Mouse (Mus musculus): ENCODE measurements around the gene Alg10b.
"Not testable (repeated sequence)": the region's sequence is repeated elsewhere in the genome, so short reads cannot be mapped to it uniquely, and the experiment has no call there.

Gene Alg10b

DNA sequence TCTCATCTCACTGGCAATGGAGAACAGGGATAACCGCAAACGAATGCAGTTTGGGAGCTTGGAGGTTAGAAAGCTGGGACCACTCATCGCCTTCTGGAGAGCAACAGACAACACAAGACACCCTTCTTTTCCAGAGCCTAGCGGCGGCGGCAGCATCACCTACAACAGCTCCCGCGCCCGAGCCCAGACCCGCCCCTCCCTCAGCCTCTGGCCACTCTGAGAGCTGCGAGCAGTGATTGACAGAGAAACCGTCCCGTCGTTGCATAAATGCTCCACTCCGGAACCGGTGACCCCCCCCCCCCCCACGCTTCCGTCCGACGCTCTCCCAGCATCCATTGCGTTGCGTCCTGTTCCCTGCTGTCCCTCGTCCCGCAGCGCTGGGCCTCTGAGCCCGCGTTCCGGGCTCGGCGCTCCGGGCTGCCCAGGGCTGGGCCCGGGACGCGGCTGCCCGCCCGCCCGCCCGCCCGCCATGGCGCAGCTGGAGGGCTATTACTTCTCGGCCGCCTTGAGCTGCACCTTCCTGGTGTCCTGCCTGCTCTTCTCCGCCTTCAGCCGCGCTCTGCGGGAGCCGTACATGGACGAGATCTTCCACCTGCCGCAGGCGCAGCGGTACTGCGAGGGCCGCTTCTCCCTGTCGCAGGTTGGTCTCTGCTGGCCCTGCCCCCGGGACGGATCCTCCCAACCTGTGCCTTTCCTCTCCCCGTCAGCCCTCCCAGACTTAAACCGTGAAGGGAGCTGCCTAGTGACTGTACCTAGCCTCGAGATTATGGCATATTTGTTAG, at the start of gene Alg10b:
TSS of gene Alg10b (plus strand) at position 343 of the 782 bp plus-strand sequence.
- DNase-seq, result peak; percentile 87 to 93

DNA sequence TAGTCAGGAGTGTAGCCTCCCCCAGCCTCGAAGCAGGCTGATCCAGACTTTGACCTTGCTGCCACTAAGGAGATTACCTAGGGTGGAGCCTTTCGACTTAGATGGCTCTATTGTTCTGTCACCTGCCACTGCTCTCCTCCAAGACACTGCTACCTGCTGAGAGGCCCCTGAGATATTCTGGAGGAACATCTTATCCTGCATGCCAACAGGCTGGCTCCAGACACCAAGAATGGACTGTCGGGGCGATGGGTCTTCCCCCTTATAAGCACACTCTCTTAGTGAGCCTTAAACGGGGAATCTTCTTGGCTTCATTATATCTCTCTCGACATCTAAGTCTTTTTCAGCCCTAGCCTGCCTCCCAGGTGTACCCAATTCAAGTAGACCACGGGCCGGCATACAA, 41.0 kb upstream of the Alg10b start:
- not testable (repeated sequence) for DNase-seq

GRCm38 (mm10) chr15:90183511-90183910, 40.6 kb upstream of the Alg10b start:
- DNase-seq, result no peak

DNA sequence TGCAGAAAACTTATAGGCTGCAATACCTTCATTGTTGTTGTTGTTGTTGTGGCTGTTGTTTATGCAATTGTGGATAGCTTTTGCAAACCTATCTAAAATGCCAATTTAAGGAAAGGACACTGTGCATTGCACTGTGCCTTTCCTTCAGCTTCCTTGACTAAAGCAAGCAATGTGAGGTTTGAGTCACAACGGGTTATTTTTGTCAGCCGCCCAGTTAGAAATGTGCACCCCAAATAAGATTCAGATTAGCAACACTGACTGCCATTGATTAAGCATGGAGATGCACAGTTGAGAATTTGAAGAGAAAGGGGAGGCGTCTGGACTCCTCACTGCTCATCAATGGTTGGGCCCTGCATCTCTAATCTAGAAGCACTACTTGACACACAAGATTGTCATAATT, 39.4 kb upstream of the Alg10b start:
- no peak for DNase-seq

DNA sequence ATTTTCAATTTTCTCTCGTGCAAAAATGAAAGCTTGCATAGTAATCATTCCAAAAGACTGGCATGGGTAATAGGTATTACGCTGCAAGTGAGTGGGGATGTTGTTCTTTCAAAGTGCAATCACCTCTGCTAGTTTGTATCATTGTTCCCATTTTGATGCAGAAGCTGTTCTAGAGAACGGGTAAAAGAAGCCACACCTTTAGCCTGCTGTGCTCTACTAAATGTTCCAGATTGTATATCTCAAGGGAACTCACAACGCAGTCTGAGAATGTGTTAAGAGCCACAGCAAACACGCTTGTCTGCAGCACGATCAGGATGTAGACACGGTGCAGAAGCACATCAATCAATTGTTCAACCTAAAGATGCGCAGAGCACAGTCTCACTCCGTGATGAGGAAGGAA, 34.6 kb upstream of the Alg10b start:
- no peak for DNase-seq

DNA sequence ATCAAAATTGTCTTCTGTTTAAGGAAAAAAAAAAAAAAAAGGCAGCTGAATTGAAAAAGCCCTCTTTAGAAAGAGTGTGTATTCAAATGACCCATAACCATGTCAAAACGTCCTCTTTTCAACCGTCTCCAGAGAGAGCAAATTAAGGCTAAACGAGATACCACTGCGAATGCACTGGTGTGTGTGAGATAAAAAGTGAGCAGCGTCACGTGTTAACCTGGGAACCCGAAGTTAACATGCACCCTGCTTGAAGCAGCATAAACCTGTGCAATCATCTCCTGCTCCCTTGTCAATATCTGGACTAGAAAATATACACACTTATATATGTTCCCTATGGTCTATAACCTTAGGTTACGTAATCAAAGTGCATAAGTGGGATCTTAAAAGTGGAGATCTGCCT, 10.2 kb upstream of the Alg10b start:
- no peak for DNase-seq

GRCm38 (mm10) chr15:90214913-90215312, 9.2 kb upstream of the Alg10b start:
- DNase-seq, result peak; percentile 74

DNA sequence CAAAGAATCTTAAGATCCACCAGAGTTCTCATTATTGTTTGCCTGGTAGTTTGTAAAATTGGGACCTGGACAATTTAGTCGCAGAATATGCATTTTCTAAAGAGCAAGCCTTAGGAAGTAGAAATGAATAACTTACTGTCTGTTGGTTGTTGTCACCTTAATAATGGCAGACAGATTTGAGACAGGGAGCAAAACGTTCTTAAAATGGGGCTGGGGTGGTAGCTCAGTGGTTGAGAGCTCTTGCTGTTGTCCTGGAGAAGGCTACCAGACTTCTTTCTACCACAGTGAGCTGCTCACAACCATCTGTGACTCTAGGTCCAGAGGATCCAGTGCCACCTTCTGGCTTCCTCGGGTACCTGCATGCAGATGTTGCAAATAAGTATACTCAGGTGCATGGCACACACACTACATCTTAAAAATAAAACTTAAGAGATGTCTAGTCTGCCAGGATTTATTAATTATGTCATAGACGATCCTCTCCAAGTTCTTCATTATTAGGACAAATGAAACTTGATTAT, 1.0 kb downstream of the Alg10b start:
- peak; percentile 49 to 68 for DNase-seq

DNA sequence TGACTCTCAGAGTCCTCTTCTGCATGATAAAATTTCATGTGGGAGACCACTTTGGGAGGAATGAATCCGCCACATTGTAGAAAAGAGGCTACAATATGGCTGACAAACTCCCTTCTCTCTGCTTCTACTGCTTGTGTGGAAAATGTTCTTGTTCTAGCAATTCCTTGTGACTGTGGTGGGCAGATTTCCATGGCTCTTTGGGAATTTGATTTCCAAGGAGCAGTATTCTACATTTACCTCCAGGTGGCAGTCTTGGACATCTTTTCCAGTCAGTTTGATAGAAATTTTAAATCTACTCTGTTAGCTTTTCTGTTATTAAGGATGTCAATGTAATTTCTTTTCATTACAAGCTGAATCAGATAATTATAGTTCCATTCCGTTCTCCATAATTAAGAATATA, 13.5 kb downstream of the Alg10b start:
- DNase-seq, result no peak

- no peak for DNase-seq
These were observed 20.0 kb downstream of the Alg10b start for GRCm38 (mm10) chr15:90244081-90244480.

DNA sequence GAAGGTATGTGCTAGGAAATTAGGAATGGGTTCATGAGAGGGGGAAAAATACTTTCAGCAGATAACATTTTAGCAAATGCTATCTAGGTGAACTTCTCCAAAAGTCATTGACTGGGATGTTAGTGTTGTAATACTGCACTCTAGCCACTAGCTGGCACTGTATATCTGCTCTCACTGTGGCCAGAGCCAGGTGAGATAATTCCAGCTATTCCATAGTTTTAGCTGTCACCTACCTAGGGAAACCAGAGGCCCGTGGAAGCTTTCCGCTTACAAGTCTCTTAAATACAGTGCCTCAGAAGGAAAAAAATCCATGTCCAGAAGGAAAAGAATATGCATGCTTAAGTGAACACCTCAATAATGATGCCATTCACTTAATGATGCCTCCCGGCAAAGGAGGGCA, 25.6 kb downstream of the Alg10b start:
- peak in 1 of 2 experiments; percentile 13 for DNase-seq

DNA sequence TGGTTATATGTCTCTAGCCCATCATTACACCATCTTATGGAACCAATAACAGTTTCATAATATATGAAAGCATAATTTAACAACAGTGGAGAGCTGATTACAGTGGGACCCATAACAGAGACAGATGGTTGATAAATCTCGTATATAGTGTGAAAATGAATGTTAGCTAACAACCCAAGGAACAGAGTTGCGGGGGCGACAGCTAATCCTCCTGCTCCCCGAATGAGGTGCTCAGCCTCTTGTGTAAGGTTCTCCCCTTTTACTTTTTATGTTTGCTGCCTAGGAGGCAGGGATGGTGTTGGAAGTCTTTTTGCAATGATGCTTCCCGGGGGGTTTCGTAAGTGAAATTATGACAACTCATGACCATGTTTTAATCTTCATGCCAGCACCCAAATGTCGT, 58.8 kb downstream of the Alg10b start:
- no peak for DNase-seq
